Mouse (Mus musculus) spleen, postnatal 10 days (tissue): ENCODE data around the gene Nbea.

Experiments used
- DNase-seq, 2 experiments: peaks; one replicate each; pipeline ENCODE4 v3.0.0; 2021 to 2022; ENCODE audit warnings: low spot score in 2 of 2

Nbea gene

GRCm38 (mm10) chr3:55783171-55784081 lies 400.1 kb downstream of the Nbea start:
- no peak for DNase-seq

- DNase-seq: no peak
Measured at GRCm38 (mm10) chr3:55782771-55783170, 400.7 kb downstream of the Nbea start.

GRCm38 (mm10) chr3:55782056-55782687 lies 401.3 kb downstream of the Nbea start, which contains the start of gene Mab21l1:
TSS of gene Mab21l1 (plus strand) at chr3:55782510.
- DNase-seq: no peak

- no peak for DNase-seq
Measured at GRCm38 (mm10) chr3:55781429-55782055, 402.0 kb downstream of the Nbea start.

- no peak for DNase-seq
Measured at GRCm38 (mm10) chr3:55780120-55781070, 403.1 kb downstream of the Nbea start.

- no peak for DNase-seq
Measured at GRCm38 (mm10) chr3:55778764-55779730, 404.5 kb downstream of the Nbea start.

- DNase-seq: no peak
Measured at GRCm38 (mm10) chr3:55777501-55777900, 406.0 kb downstream of the Nbea start.

GRCm38 (mm10) chr3:55775753-55776152 lies 407.7 kb downstream of the Nbea start:
- no peak for DNase-seq

- DNase-seq: no peak
Measured at GRCm38 (mm10) chr3:55775245-55775644, 408.3 kb downstream of the Nbea start.

- no peak for DNase-seq
Measured at GRCm38 (mm10) chr3:55774203-55774602, 409.3 kb downstream of the Nbea start.

- no peak for DNase-seq
Measured at GRCm38 (mm10) chr3:55769308-55769707, 414.2 kb downstream of the Nbea start.

GRCm38 (mm10) chr3:55768654-55769053 lies 414.8 kb downstream of the Nbea start:
- DNase-seq: no peak

GRCm38 (mm10) chr3:55763591-55763990 lies 419.9 kb downstream of the Nbea start:
- DNase-seq: no peak

- no peak for DNase-seq
Measured at GRCm38 (mm10) chr3:55758297-55758696, 425.2 kb downstream of the Nbea start.

- DNase-seq: no peak
Measured at GRCm38 (mm10) chr3:55756602-55757190, 426.8 kb downstream of the Nbea start.

- DNase-seq: no peak
Measured at GRCm38 (mm10) chr3:55755805-55756601, 427.5 kb downstream of the Nbea start.

GRCm38 (mm10) chr3:55754981-55755608 lies 428.4 kb downstream of the Nbea start:
- no peak for DNase-seq

GRCm38 (mm10) chr3:55753872-55754271 lies 429.6 kb downstream of the Nbea start:
- no peak for DNase-seq
